Mouse (Mus musculus) cerebellum, adult 9-11 months (tissue): Measurements from ENCODE around the gene Atf3.
"Not testable (repeated sequence)": the region's sequence is repeated elsewhere in the genome, so short reads cannot be mapped to it uniquely, and the experiment has no call there.

Source experiments
- DNase-seq: peaks from one replicate; pipeline ENCODE4 v3.0.0; 2022

Atf3 gene

GRCm38 (mm10) chr1:191186386-191186770 lies 31.5 kb downstream of the Atf3 start:
- DNase-seq: no peak

GRCm38 (mm10) chr1:191185761-191186385 lies 32.0 kb downstream of the Atf3 start:
- no peak for DNase-seq

DNA sequence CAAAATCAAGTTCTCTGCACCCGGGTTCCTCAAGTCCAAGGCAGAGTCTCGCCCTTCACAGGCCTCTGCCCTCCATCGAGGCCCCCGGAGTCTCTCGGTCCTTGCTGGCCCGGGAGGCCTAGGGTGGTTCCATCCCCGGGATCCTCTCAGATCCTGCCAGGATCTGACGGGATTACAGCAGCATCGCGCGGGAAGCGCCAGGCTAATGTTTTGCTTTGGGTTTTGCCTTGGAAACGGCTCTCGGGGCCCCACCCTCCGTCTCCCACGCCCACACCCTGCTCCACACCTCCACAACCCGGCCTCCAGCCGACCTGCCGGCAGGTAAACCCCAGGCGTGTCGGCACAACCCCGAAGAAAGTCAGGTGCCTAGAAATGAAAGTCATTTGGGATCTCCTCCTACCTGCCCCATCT lies 33.0 kb downstream of the Atf3 start:
- DNase-seq: peak; percentile 26

- DNase-seq: peak; percentile 26
Observed at GRCm38 (mm10) chr1:191184066-191184815, 33.6 kb downstream of the Atf3 start.

DNA sequence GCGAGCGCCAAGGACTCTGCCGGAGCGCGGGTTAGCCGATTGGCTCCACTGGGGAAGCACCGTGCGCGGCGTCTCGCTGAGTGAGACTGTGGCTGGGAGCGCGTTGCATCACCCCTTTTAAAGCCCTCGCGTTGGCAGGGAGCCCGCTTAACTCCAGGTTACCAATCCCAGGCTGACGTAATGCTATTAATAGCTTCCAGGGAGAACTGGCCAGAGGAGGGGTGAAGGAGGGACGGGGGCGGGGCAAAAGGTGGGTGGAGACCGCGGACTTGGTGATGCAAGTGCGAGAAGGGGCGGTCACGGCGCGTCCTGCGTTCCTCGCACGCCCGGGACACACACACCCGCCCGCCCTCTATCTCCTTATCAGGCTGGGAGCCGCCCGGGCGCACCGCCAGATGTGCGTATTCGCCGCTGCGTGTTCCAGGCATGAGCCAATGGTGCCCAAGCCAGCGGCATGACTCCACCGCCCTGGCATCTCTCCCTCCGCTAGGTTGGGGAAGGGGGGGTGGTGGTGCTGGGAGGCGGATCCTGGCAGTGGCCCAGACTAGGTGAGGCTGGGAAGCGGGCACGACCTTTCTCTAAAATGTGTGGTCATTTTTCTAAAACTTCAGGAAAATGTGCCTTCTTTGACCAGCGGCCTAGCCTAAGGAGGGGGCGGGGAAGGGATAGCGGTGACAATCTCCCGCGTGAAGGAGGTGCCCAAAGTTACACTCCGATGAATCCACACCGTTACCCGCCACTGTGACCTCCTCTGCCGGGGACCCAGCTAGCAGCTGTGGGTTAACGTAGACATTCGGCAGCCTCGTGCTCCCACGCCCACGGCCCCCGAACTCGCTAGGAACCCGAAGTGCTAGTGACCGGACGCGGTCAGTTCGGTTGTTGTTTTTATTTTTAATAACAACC lies 34.4 kb downstream of the Atf3 start:
- DNase-seq: peak; percentile 89

- DNase-seq: peak; percentile 40
Observed at GRCm38 (mm10) chr1:191182431-191183162, 35.2 kb downstream of the Atf3 start.

DNA sequence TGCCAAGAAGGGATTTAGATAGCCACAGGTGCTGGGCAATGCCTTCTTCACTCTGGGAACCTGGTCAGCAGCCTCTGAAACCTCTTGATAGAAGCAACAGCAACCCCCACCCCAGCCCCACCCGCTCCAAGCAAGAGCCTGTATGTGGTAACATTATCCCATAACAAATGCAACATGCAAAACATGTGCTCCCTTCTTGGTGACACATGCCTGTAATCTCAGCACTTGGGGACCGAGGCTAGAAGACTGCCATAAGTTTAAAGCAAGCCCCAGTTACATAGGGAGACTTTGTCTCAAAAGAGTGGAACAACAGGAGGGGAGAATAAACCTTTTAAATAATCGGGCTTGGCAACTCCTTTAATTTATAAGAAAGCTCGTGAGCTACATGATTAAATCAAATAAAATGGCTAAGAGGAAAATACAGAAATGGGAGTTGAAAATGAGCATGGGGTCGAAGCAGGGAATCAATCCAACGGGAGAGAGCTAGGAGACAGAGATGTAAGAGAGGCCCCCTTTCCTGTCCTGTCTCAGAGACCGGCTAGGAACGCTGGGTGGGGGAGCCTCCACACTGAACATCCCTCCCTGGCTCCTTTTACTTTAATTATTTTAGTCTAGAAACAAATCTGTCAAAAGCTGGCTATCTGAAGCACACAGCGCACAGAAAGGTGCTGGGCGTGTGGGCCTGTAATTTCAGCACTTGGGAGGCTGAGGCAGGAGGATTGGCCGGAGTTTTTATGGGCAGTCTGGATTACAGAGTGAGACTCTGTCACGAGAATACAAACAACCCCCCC lies 36.2 kb downstream of the Atf3 start:
- no peak for DNase-seq

DNA sequence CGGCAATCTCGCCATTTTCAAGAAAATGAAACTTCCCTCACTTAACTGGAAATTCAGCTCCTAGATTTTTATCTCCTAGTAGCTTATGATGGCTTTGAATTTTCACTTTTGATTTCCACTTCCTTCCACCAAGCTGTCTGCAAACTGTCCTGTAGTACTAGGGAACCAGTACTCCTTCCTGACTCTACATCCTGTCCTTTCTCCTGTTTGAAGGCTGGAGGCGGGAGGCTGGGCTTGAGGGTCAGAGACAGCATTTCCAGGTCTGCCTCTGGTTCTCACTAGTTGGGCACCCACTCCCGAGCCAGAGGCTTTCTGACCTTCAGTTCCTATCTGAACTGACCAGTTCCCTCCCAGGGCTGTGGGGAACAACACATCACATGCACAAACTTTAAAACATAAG lies 37.4 kb downstream of the Atf3 start:
- DNase-seq: no peak

- DNase-seq: no peak
Observed at GRCm38 (mm10) chr1:191179846-191180245, 38.0 kb downstream of the Atf3 start.

GRCm38 (mm10) chr1:191178511-191179188 lies 39.2 kb downstream of the Atf3 start:
- no peak for DNase-seq

GRCm38 (mm10) chr1:191176887-191177286 lies 41.0 kb downstream of the Atf3 start:
- DNase-seq: no peak

- no peak for DNase-seq
Observed at GRCm38 (mm10) chr1:191172487-191172886, 45.4 kb downstream of the Atf3 start.

GRCm38 (mm10) chr1:191170444-191170843 lies 47.4 kb downstream of the Atf3 start:
- DNase-seq: no peak

DNA sequence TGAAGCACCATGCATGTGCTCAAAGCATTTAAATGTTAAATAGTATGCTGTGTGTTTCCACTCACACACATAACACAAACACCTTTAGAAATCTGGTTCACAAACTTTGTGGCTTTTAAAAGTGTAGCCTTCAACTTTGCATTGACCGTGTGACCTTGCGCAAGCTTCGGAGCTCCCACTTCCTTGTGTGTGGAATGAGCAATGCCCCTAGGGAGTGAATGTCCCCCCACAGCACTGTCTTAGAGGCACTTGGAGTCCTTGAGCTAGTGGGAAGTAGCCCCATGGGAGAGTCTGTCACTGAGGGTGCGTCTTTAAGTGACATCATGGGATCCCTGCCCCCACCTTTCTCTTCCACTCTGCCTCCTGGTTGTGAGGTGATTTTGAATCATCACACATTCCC lies 51.6 kb downstream of the Atf3 start:
- DNase-seq: no peak

- no peak for DNase-seq
Observed at GRCm38 (mm10) chr1:191164717-191165116, 53.1 kb downstream of the Atf3 start, which contains the start of gene Fam71a. Fam71a (minus strand) TSS chr1:191164817.

DNA sequence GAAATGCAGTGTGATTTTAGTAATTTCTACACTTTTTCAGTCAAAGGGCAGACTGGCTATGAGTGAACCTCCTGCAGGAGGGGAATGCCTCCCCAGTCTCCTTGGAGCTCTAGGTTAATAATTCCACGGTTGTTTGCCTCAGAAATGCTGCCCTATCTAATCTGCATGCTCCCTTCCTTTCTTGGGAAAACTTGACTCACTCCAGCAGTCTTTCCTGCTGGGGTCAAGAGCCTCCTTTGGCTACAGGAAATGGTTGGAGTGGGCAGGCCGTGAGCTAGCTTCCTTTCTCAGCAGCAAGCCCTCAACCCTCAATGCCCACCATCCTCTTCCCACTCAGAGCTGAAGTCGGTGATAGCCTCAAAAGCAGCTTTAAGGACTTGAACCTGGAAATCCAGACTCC lies 63.5 kb downstream of the Atf3 start:
- no peak for DNase-seq

DNA sequence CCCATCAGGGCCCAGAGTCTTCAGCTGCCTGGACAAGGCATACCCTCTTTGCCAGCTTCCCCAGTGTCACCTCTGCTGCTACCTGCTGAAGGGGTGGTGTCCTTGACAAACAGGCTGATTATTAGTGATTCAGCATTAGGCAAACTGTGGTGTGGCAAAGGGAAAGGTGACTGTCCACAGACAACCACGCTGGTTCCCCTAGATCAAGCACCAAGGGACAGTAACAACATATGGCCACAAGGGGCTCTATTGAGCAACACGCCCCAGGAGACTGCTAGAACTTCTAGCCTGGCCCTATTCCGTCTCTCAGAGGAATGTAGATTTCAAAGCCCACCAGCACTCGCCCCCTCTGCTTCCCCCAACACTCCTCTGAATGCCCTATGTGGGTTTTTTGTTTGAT lies 64.8 kb downstream of the Atf3 start:
- peak; percentile 14 for DNase-seq

DNA sequence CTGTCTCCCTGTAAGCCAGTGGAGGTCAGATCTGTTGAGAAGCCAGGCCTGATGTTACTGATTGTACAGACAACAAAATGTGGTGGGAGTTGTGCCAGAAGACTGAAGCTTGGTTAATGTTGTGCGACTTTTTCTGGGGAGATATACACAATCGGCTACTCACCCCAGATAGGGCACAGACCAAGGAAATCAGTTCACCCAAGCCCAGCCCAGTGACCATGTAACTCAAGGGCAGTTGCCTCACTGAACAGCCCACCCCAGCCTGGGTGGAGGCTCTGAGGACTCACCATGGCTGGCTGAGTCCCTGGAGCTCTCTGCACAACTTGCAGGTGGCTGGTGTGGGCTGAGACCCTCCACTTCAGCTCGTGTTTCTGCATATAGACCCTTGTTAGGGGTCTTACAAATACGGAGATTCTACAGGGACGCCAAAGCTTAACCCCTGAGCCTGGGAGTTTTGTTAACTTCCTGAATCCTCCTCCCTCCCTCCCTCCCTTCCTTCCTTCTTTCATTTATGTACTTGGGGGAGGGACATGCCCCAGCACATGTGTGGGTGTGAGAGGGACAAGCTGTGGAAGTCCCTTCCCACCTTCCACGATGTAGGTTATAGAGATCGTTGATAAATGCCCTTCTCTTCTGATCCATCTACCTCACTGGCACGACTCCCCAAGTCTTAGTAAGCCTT lies 66.8 kb downstream of the Atf3 start:
- DNase-seq: no peak

GRCm38 (mm10) chr1:191149489-191149888 lies 68.3 kb downstream of the Atf3 start:
- DNase-seq: not testable (repeated sequence)

GRCm38 (mm10) chr1:191140983-191141382 lies 76.9 kb downstream of the Atf3 start:
- no peak for DNase-seq
